ENCODE assay signal across 22 mouse cellular contexts in genomic region chr19:38470257-38470893, GRCm38 (mm10). TPM values are rescaled to one million over a fixed set of nuclear protein-coding genes. Genes with fewer than 3 reads are reported as not detected.
DNase-seq lines count a peak whose midpoint lies in the region; TF ChIP-seq lines count a peak whose summit lies in the region.
"Had no signal": no experiment of that assay in that cellular context is flagged by ENCODE, and none has a peak within 500 bp of the region (broad histone marks: within the 10 kb centered on the region; RNA-seq: fewer than 3 reads in every experiment).

No protein-coding gene starts in this region.

- H3K9ac ChIP-seq in heart, adult 2 months (ENCODE audit: low read depth, low read length): no peak overlapping the region
- H3K9ac ChIP-seq: embryonic facial prominence, embryonic 15.5 days; limb, embryonic 15.5 days; liver, embryonic 14.5 days; lung, embryonic 15.5 days; neural tube, embryonic 13.5 days had no signal

- no peaks in the 10 kb centered on the region for H3K27me3 ChIP-seq in heart, adult 2 months (ENCODE audit: control insufficient read depth, insufficient read depth, low read length)
- H3K27me3 ChIP-seq: embryonic facial prominence, embryonic 15.5 days; limb, embryonic 15.5 days; lung, embryonic 15.5 days; neural tube, embryonic 13.5 days had no signal

- intact Hi-C loops in heart, adult 2 months (cut with DNase I): no loop called here

- peak; percentile 6 for DNase-seq in kidney, adult 18-20 months
- DNase-seq in kidney, adult 8-10 months: no peak
- DNase-seq in urinary bladder, postnatal 36 days (ENCODE audit: low spot score in 2 of 2): peak; percentile 26 to 38
- no peak for DNase-seq in urinary bladder, adult 18-20 months (ENCODE audit: low spot score in 2 of 2)
- peak; percentile 14 to 23 for DNase-seq in kidney, postnatal 36 days
- DNase-seq in heart, adult 2 months: no peak
- no peak for DNase-seq in spleen, adult 12 weeks (ENCODE audit: low spot score)
- DNase-seq in embryo, embryonic 10.5 days (ENCODE audit: low spot score): no peak
- DNase-seq: adrenal gland, postnatal 14 days; cerebellum, adult 8-10 months; cerebellum, postnatal 36 days; left cerebral cortex, postnatal 4 days; right cerebral cortex, adult 18-20 months; thymus, postnatal 4 days had no signal

- H3K4me3 ChIP-seq in heart, adult 2 months: no peak overlapping the region
- H3K4me3 ChIP-seq: embryonic facial prominence, embryonic 15.5 days; limb, embryonic 15.5 days; lung, embryonic 15.5 days; midbrain, embryonic 10.5 days; myocyte; neural tube, embryonic 13.5 days had no signal

- TF ChIP-seq CTCF in heart, adult 2 months (IDR thresholded peaks at IDR 0.05): no peak

- H3K27ac ChIP-seq in heart, adult 2 months: no peak overlapping the region
- H3K27ac ChIP-seq: embryonic facial prominence, embryonic 15.5 days; limb, embryonic 15.5 days; liver, embryonic 14.5 days; lung, embryonic 15.5 days; midbrain, embryonic 10.5 days; neural tube, embryonic 13.5 days had no signal

- TF ChIP-seq POLR2A in heart, adult 2 months (IDR thresholded peaks at IDR 0.05; ENCODE audit: insufficient read depth, low read depth, low read length): no peak

- no peaks in the 10 kb centered on the region for H3K4me1 ChIP-seq in heart, adult 2 months (ENCODE audit: control insufficient read depth, insufficient read depth, low read length)
- H3K4me1 ChIP-seq: embryonic facial prominence, embryonic 15.5 days; lung, embryonic 15.5 days; midbrain, embryonic 10.5 days; neural tube, embryonic 13.5 days had no signal

- H3K36me3 ChIP-seq in heart, adult 2 months (ENCODE audit: control insufficient read depth, insufficient read depth, low read length): no peaks in the 10 kb centered on the region
- H3K36me3 ChIP-seq: embryonic facial prominence, embryonic 15.5 days; limb, embryonic 15.5 days; lung, embryonic 15.5 days; midbrain, embryonic 10.5 days; neural tube, embryonic 13.5 days had no signal

- no peaks in the 10 kb centered on the region for H3K79me2 ChIP-seq in heart, adult 2 months (replicated peaks; ENCODE audit: control insufficient read depth, insufficient read depth, low read length)

- no peak for TF ChIP-seq EP300 in heart, adult 2 months (IDR thresholded peaks at IDR 0.05; ENCODE audit: insufficient read depth, low read depth, low read length)

- WGBS in heart, adult 2 months: 79% methylated on average over 10 of the region's 10 CpGs

RNA-seq across cellular contexts. Expression of gene Plce1, which starts 10.5 kb away (rescaled TPM):
- 10 to 100 TPM; 18.7 to 20.6 TPM for total RNA-seq in heart, adult 2 months (2021)
- polyA plus RNA-seq in heart, adult 2 months (2012; rRNA removed): 5.9 and 10.0 TPM in 2 replicates
- total RNA-seq: hematopoietic stem cell, adult 5-6 weeks had no signal

Comparison
In these comparisons a context has a peak if more than half of its experiments do, and no peak if none do; other contexts are left out.
1. DNase-seq: peak in kidney, adult 18-20 months (single experiment), urinary bladder, postnatal 36 days (2 of 2) and kidney, postnatal 36 days (2 of 2); none in kidney, adult 8-10 months (0 of 2), urinary bladder, adult 18-20 months (0 of 2), heart, adult 2 months (0 of 2), spleen, adult 12 weeks (single experiment) and embryo, embryonic 10.5 days (single experiment).